Mouse (Mus musculus) gastrocnemius, postnatal 4 days (tissue): ENCODE measurements around the gene Limk2. TPM values are rescaled to one million over a fixed set of nuclear protein-coding genes. Genes with fewer than 3 reads are reported as not detected.

Source experiments
- DNase-seq, 2 experiments: peaks; one replicate each; pipeline ENCODE4 v3.0.0; 2021 to 2022; ENCODE audit warnings: low spot score in 2 of 2, mixed read lengths in 2 of 2
- total RNA-seq, 2 experiments: library from RNA; stranded (reverse); gene quantifications; 2 replicates each; pipeline ENCODE4 v1.2.3; 2021

The Limk2 gene
- total RNA-seq, 2 experiments from 2014 or later = 23.6 to 28.2 TPM

- no peak for DNase-seq
Measured at GRCm38 (mm10) chr11:3335651-3336216, 73.3 kb downstream of the Limk2 start.

GRCm38 (mm10) chr11:3334711-3335316 is 74.2 kb downstream of the Limk2 start:
- no peak for DNase-seq

GRCm38 (mm10) chr11:3334141-3334710 is 74.8 kb downstream of the Limk2 start:
- no peak for DNase-seq

- no peak for DNase-seq
Measured at GRCm38 (mm10) chr11:3333111-3333695, 75.8 kb downstream of the Limk2 start.

GRCm38 (mm10) chr11:3331756-3332642 is 77.0 kb downstream of the Limk2 start:
- peak; percentile 84 to 93 for DNase-seq

GRCm38 (mm10) chr11:3330991-3331750 is 77.8 kb downstream of the Limk2 start:
- no peak for DNase-seq

GRCm38 (mm10) chr11:3330566-3330965 is 78.4 kb downstream of the Limk2 start:
- peak; percentile 63 to 87 for DNase-seq

GRCm38 (mm10) chr11:3329891-3330451 is 79.0 kb downstream of the Limk2 start, which contains the start of gene Pik3ip1:
Pik3ip1 (plus strand) TSS chr11:3330401.
- DNase-seq = no peak

- no peak for DNase-seq
Measured at GRCm38 (mm10) chr11:3328806-3329775, 79.9 kb downstream of the Limk2 start.

GRCm38 (mm10) chr11:3328271-3328670 is 80.7 kb downstream of the Limk2 start:
- DNase-seq = no peak

GRCm38 (mm10) chr11:3318286-3318685 is 90.7 kb downstream of the Limk2 start:
- DNase-seq = no peak

GRCm38 (mm10) chr11:3314148-3314547 is 94.8 kb downstream of the Limk2 start:
- peak in 1 of 2 experiments; percentile 56 for DNase-seq

- DNase-seq = no peak
Measured at GRCm38 (mm10) chr11:3313294-3313693, 95.7 kb downstream of the Limk2 start.

GRCm38 (mm10) chr11:3311586-3312347 is 97.2 kb downstream of the Limk2 start:
- DNase-seq = no peak

- no peak for DNase-seq
Measured at GRCm38 (mm10) chr11:3310789-3311585, 98.0 kb downstream of the Limk2 start.

- DNase-seq = no peak
Measured at GRCm38 (mm10) chr11:3309884-3310283, 99.1 kb downstream of the Limk2 start.

- DNase-seq = no peak
Measured at GRCm38 (mm10) chr11:3307875-3308274, 101.1 kb downstream of the Limk2 start.
